Mouse (Mus musculus): ENCODE data around the gene Ddx50. TPM values are rescaled to one million over a fixed set of nuclear protein-coding genes. Genes with fewer than 3 reads are reported as not detected.
"Not testable (repeated sequence)": the region's sequence is repeated elsewhere in the genome, so short reads cannot be mapped to it uniquely, and the experiment has no call there.

The Ddx50 gene
- polyA plus RNA-seq, 1 experiment = 59.5 TPM

DNA sequence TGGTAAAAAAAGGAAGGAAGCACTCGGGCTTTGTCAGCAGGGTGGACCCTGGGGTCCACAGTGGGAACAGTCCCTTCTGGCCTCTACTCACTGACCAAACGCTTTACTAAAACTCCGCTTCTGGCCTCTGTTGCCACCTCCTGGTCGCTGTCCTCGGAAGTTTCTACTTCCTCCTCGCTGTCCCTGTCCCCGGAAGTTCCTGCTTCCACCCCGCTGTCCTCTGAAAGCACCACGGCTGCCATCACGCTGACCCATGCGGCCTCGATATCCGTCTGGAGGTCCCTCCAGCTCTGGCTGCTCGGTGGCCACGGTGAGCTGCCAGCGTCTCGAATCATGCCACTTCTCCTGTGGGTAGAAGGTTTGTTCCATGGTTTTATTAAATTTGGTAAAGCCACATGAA lies 68.8 kb downstream of the Ddx50 start:
- Histone ChIP-seq H3K4me3 (ENCODE audit: insufficient read depth, low read length) (no peak overlapping the region), H3K27ac (ENCODE audit: insufficient read depth, low read depth, low read length) (no peak overlapping the region), H3K4me1 (ENCODE audit: control insufficient read depth, insufficient read depth, low read length) (peaks cover under 1% of the 10 kb centered on the region)
- TF ChIP-seq CTCF (IDR thresholded peaks at IDR 0.05; ENCODE audit: low read depth, low read length) = no peak
- no peak for TF ChIP-seq POLR2A (IDR thresholded peaks at IDR 0.05; ENCODE audit: borderline replicate concordance, low read depth, low read length)

DNA sequence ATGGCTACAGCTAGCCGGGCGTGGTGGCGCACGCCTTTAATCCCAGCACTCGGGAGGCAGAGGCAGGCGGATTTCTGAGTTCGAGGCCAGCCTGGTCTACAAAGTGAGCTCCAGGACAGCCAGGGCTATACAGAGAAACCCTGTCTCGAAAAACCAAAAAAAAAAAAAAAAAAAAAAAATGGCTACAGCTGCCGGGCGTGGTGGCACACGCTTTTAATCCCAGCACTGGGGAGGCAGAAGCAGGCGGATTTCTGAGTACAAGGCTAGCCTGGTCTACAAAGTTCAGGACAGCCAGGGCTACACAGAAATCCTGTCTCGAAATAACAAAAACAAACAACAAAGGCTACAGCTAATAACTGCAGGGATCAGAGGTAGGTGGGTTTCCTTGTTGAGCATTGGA lies 71.9 kb downstream of the Ddx50 start:
- not testable (repeated sequence) for H3K4me3 ChIP-seq (ENCODE audit: insufficient read depth, low read length); H3K4me1 ChIP-seq (ENCODE audit: control insufficient read depth, insufficient read depth, low read length); H3K27ac ChIP-seq (ENCODE audit: insufficient read depth, low read depth, low read length)

DNA sequence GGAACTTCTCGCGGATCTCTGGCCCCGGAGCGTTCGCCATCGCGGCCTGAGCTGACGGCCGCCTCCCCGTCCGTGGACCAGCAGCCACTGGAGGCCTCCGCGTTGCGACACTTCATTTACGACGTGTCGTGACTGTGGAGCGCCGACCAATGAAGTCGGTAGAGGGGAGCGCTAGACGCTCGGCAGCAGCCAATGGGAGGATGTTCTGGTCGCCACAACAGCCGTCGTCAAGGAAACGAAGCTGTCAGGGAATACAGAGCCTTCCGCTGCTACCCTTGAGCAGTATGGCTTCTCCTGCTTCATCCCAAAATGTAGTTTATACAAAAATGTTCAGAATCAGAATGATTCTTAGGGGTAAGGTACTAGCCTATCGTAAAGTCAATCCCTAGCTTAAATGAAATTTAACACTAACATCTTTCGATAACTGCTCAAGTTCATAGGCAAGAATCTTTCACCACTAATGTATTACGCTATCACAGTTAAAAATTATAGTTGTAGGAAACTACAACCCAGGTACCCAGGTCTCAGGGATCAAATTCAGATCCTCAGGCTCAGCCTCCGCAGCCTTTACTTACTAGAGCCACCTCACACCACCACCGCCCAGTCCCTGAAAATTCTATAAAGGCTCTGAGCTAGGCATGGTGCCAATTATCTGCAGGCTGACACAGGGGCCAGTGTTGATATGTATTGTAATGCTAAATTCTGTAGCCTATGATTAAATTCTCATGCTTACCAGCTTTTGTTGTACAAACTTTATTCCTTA lies 72.5 kb downstream of the Ddx50 start, which contains the start of gene Kif1bp:
Kif1bp (minus strand) TSS at position 120 of the 763 bp plus-strand sequence.
- H3K4me1 ChIP-seq (ENCODE audit: control insufficient read depth, insufficient read depth, low read length) = peaks cover 5% of the 10 kb centered on the region
- H3K4me3 ChIP-seq (ENCODE audit: insufficient read depth, low read length) = peak within 1 kb of the TSS; percentile 89
- peak within 1 kb of the TSS; percentile 40; the same call in 1 of the 2 replicates for H3K27ac ChIP-seq (ENCODE audit: insufficient read depth, low read depth, low read length)
- no peak for TF ChIP-seq POLR2A (IDR thresholded peaks at IDR 0.05; ENCODE audit: borderline replicate concordance, low read depth, low read length)
- no peak for TF ChIP-seq CTCF (IDR thresholded peaks at IDR 0.05; ENCODE audit: low read depth, low read length)

DNA sequence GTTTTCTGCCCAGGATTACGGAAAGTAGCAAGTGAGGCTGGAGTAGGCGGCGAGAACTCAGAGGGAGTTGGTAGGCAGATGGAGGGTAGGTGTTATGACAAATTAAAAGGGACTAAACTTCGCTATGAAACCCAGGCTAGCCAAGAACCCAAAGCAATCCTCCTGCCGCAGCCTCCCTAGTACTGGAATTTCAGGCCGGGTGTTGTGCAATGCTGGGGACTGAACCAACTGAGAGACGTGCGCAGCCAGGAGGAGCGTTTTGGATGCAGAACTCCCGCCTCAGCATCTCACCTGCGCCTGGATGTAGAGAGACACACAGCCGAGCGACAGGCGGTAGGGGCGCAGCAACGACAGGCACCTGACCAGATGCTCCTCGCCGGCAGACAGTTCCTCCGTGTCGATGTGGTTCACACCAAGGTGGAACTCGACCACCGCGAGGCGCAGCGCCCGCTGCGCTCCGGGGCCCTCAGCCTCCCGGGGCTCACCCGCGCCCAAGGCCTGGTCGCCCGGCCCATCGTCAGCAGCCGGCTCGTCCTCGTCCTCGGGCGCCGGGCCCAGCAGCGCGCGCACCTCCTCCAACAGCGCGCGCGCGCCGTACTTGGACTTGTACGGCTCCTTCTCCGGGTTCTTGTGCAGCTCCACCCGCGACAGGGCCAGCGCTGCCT lies 73.2 kb downstream of the Ddx50 start:
- H3K4me3 ChIP-seq (ENCODE audit: insufficient read depth, low read length) = peak overlapping the region; percentile 89
- TF ChIP-seq CTCF (IDR thresholded peaks at IDR 0.05; ENCODE audit: low read depth, low read length) (no peak), POLR2A (IDR thresholded peaks at IDR 0.05; ENCODE audit: borderline replicate concordance, low read depth, low read length) (no peak)
- H3K4me1 ChIP-seq (ENCODE audit: control insufficient read depth, insufficient read depth, low read length) = peaks cover 5% of the 10 kb centered on the region
- H3K27ac ChIP-seq (ENCODE audit: insufficient read depth, low read depth, low read length) = peak overlapping the region; percentile 40; the same call in 1 of the 2 replicates

DNA sequence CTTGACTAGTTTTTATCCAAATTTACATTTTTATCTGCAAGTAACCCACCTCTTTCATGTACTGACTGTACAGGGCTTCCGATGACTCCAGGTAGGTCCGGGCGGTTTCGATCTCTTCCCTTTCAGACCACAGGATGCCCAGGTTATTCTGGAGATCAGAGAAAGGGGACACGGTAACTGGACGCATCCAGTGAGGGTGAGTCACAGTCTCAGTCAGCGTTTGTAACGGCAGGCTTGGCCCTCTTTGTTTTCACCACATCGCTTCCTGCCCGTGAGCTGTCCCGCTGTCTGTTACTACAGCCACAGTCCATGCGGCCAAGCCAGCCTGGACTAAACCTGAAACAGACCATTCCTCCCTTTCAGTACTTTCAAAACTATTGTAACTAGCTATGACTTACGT lies 76.0 kb downstream of the Ddx50 start:
- H3K4me1 ChIP-seq (ENCODE audit: control insufficient read depth, insufficient read depth, low read length) = peaks cover 5% of the 10 kb centered on the region
- H3K4me3 ChIP-seq (ENCODE audit: insufficient read depth, low read length) = no peak overlapping the region
- no peak overlapping the region for H3K27ac ChIP-seq (ENCODE audit: insufficient read depth, low read depth, low read length)
- TF ChIP-seq POLR2A (IDR thresholded peaks at IDR 0.05; ENCODE audit: borderline replicate concordance, low read depth, low read length) (no peak), CTCF (IDR thresholded peaks at IDR 0.05; ENCODE audit: low read depth, low read length) (no peak)

DNA sequence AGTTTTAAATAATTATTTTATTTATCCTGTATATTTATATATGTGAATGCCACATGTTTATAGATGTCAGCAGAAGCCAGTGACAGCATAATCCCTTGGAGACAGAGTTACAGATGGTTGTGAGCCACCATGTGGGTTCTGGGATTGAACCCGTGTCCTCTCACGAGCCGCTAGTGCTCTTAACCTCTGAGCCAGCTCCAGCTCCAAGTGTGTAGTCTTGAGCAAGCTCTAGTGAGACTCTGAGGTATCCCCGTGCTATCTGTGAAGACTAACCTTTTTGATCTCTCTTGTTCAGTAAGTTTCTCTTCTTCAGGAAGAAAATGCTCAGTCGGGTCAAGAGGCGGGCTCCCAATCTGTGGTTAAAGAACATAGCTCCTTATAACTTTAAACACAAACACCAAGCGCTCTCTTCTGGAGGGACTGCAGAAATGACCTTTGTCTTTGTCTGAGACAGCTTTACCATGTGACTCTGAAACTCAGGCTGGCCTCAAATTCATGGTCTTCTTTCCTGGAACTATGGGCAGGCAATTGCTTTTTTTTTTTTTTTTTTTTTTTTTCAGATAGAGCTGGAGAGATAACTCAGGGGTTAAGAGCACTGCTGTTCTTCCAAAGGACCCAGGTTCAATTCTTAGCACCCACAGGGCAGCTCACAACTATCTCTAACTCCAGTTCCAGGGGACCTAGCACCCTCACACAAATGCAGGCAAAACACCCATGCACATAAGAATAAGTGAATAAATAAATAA lies 80.7 kb downstream of the Ddx50 start:
- TF ChIP-seq CTCF (IDR thresholded peaks at IDR 0.05; ENCODE audit: low read depth, low read length) (no peak), POLR2A (IDR thresholded peaks at IDR 0.05; ENCODE audit: borderline replicate concordance, low read depth, low read length) (no peak)
- no peak overlapping the region for H3K27ac ChIP-seq (ENCODE audit: insufficient read depth, low read depth, low read length)
- no peaks in the 10 kb centered on the region for H3K4me1 ChIP-seq (ENCODE audit: control insufficient read depth, insufficient read depth, low read length)
- H3K4me3 ChIP-seq (ENCODE audit: insufficient read depth, low read length) = no peak overlapping the region

DNA sequence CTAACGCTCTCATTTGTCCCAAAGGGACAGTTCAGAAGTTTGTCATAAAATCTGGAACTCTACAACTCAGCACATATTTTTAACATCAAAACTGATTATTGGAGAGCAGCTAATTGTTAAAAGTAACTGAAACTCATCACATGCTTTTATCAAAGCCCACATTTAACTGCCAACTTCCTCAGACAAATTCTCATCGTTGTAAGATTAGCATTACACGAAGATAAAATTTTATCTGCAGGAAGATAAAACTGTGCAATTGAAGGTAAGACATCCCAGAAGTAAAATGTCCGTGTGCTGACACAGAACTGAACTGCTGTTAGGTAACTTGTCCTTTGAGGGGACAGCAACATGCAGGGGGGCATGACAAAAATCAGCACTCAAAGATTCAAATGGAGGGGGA lies 82.2 kb downstream of the Ddx50 start:
- Histone ChIP-seq H3K27ac (ENCODE audit: insufficient read depth, low read depth, low read length) (no peak overlapping the region), H3K4me1 (ENCODE audit: control insufficient read depth, insufficient read depth, low read length) (no peaks in the 10 kb centered on the region), H3K4me3 (ENCODE audit: insufficient read depth, low read length) (no peak overlapping the region)
- TF ChIP-seq POLR2A (IDR thresholded peaks at IDR 0.05; ENCODE audit: borderline replicate concordance, low read depth, low read length) = no peak
- TF ChIP-seq CTCF (IDR thresholded peaks at IDR 0.05; ENCODE audit: low read depth, low read length) = no peak

Other genes starting within 250 kb of the Ddx50 start
- gene Hkdc1, start 228.7 kb downstream of the Ddx50 start, polyA plus RNA-seq (2012; ENCODE audit: insufficient read depth, insufficient read length, missing spikeins) = not detected in 2 replicates
- not detected in 2 replicates for gene 4930507D05Rik, start 201.7 kb downstream of the Ddx50 start, polyA plus RNA-seq (2012; ENCODE audit: insufficient read depth, insufficient read length, missing spikeins)
- gene Supv3l1, start 201.5 kb downstream of the Ddx50 start, polyA plus RNA-seq (2012; ENCODE audit: insufficient read depth, insufficient read length, missing spikeins) = 9.4 and 14.4 TPM in 2 replicates
- gene Vps26a, start 164.4 kb downstream of the Ddx50 start, polyA plus RNA-seq (2012; ENCODE audit: insufficient read depth, insufficient read length, missing spikeins) = 110 and 117 TPM in 2 replicates
- 253 and 281 TPM in 2 replicates for gene Srgn, start 123.8 kb downstream of the Ddx50 start, polyA plus RNA-seq (2012; ENCODE audit: insufficient read depth, insufficient read length, missing spikeins)
- 36.9 and 40.0 TPM in 2 replicates for gene Kif1bp, start 72.8 kb downstream of the Ddx50 start, polyA plus RNA-seq (2012; ENCODE audit: insufficient read depth, insufficient read length, missing spikeins)
- 16.7 and 18.1 TPM in 2 replicates for gene Ddx21, start 48.9 kb downstream of the Ddx50 start, polyA plus RNA-seq (2012; ENCODE audit: insufficient read depth, insufficient read length, missing spikeins)
- gene Stox1, start 74.9 kb upstream of the Ddx50 start, polyA plus RNA-seq (2012; ENCODE audit: insufficient read depth, insufficient read length, missing spikeins) = not detected in 2 replicates
- 82.6 and 93.4 TPM in 2 replicates for gene Ccar1, start 141.1 kb upstream of the Ddx50 start, polyA plus RNA-seq (2012; ENCODE audit: insufficient read depth, insufficient read length, missing spikeins)

Measured in bone marrow macrophage, adult 2 months (primary cell).